Mouse (Mus musculus) embryo, embryonic 10 days (tissue): Measurements from ENCODE around the gene Cd80.
"Not testable (repeated sequence)": the region's sequence is repeated elsewhere in the genome, so short reads cannot be mapped to it uniquely, and the experiment has no call there.

Experiments used
- DNase-seq: peaks from one replicate; pipeline ENCODE4 v3.0.0-alpha.2; 2015; ENCODE audit warnings: low spot score

Cd80 gene

GRCm38 (mm10) chr16:38455511-38456418 lies at the start of gene Cd80:
TSS of gene Cd80 (plus strand) at chr16:38455561.
- no peak for DNase-seq

GRCm38 (mm10) chr16:38406293-38406692 lies 49.1 kb upstream of the Cd80 start:
- no peak for DNase-seq

DNA sequence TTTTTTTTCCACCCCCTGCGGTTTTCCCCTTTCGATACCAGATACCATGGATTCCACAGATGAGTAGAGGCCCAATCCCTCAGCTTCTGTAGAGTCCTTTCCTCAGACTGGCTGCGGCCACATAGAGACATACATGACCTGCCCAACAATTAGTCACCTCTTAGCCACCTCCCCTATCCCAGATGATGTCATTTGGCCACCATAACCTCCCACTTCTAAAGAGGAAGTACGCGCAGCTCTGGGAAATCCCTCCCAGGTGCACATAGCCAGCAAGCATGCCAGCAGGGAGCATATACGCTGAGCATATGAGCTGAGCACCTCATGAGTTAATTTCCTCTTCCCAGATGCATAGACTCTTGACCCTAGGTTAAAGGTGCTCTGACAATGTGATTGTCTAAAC lies 48.7 kb upstream of the Cd80 start:
- DNase-seq = no peak

DNA sequence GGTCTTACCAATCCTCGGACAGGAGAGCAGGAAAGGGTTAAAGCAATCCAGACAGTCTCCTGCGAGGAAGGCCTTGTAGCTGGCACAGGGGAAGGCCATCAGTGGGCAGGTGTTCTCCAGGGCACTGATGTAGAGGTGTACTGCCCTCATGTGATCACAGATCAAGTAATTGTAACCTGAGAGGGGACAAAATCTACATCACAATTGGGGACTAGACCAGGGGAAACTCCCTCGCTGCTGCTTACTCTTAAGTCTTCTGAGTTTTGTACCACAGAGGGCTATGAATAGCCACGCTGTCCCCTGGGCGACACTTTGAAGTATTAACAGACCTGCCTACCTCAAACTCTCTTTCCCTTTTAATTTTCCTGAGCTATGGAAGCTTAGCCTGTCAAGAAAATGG lies 47.8 kb upstream of the Cd80 start:
- DNase-seq = no peak

DNA sequence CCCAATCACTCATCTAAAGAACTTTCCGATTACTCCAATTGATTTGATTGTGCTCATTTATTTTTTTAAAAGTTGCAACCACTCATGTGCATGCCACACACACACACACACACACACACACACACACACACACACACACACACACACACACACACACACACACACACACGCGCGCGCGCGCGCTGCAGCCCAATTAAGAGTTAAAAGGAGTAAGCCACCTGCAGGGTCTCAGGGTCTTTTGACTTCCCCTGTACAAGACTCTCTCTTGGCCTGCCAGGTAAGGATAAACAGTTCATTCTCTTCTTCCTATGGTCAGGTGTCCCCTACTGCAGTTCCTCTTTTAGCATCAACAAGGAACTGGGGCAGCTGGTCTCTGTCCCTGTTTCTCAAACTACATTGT lies 46.9 kb upstream of the Cd80 start:
- no peak for DNase-seq

GRCm38 (mm10) chr16:38414953-38415352 lies 40.4 kb upstream of the Cd80 start:
- DNase-seq = no peak

- DNase-seq = no peak
Observed at GRCm38 (mm10) chr16:38425374-38425773, 30.0 kb upstream of the Cd80 start.

GRCm38 (mm10) chr16:38425799-38426198 lies 29.6 kb upstream of the Cd80 start:
- no peak for DNase-seq

GRCm38 (mm10) chr16:38431446-38432185 lies 23.7 kb upstream of the Cd80 start:
- DNase-seq = no peak

DNA sequence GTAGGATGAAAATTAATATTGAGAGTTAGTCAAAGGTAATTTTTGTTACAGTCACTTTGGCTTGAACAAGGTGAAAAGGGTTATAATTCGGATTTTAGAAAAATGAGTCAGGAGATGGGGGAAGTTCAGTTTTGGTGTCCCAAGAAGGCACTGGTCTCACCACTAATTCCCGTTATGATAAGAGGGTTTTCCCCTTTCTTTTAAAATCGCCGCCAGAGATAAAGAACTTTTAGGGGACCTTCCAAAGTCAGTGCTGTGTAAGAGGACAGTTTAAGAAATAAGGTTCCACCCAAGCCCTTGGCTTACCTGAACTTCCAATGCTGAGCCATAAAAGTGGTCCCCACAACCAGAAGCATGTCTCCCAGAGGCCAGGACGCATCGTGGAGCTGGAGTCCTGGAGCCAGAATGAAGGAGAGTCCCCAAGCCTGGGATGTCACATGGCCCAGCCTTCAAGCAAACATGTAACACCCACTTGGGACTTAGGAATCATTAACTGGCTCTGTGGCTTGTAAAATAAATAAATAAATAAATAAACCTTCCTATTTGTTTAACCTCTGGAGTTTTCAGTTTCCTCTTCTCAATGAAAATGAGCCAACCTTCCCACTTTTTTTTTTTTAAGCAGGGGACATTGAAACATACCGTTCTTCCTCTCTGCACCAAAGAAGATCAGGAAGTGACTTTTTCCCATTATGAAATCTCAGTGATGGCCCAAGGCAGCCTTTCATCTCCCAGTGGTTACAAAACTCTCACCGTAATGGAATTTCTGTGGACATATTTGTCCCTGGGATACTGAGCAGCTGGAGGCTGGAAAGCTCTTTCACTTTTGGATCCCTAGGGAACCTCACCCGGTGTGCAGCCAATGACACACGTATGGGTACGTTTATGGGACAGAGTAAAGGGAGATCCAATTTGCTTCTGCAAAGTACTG lies 22.6 kb upstream of the Cd80 start, which contains the start of gene Pla1a:
Gene Pla1a, minus strand, starts transcription at position 648 of the 928 bp plus-strand sequence.
- DNase-seq = no peak

- DNase-seq = no peak
Observed at GRCm38 (mm10) chr16:38433514-38433913, 21.8 kb upstream of the Cd80 start.

DNA sequence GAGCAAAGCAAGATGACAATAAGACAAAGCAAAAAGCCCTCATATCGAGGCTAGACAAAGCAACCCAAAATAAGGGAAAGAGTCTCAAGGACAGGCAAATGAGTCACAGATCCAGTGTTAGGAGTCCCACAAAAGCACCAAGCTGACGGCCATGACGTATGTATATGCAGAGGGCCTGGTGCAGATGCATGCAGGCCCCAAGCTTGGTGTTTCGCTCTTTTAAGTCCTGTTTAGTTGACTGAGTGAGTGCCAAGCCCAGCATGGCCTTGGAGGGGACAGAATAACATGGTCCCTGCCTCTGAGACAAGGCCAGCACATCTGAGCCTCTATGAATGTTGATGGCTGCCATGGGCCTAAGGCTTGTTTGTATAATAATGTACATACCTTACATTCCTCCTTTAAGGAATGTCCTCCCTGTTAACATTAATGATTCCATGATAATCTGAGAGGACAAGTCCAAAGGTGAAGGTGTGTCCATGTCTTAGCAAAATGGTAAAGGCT lies 21.0 kb upstream of the Cd80 start:
- no peak for DNase-seq

DNA sequence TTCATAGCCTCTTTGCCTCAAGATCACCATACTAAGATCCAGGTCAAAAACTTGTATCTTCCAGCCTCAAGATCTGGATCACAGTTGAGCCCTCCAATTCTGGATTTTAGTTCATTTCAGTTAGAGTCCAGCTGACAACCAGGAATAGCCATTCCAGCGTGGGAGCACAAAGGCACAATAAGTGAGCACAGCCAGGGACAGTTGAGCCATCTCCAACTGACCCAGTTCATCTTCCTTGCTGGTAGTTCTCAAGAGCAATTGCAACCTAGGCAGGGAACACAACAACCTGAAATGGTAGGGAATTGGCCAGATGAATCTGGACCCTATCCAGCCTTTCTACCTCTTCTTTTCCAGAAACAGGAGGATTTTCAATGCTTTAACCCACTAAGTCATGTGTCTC lies 16.2 kb upstream of the Cd80 start:
- no peak for DNase-seq

DNA sequence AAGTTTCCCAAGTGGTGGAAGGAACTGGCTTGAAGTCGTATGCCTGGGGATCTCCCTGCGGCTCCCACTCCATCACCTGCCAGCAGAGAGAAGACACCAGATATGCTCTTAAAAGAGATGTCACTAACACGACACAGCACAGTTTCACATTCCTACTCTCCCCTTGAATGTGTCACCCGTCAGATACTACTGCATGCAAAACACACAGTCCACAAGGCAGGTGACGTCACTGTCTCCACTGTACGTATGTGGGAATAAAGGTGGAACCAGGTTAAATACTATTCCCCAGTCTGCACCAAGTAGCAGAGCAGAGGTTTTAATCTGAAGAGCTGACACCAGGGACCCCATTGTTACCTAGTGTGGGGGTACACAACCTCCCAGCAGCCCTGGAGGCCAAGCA lies 15.0 kb upstream of the Cd80 start:
- DNase-seq = no peak

DNA sequence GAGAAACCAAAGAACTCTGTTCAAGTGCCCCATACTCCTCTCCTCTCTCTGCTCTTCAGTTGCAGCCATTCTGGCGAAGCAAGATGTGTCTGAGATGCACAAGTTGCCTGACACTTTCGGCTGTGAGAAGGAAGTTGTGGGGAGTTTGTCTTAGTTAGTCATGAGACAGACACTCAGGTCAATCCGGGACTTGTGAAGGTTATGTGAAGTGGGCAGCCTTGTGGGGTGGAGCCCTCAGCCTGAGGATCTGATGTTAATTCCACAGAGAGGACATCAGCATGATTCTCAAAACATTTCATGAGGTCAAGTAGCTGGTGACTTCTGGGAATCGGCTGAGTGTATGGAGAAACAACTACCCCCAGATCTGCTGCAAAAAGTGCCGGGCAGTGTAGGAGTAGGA lies 13.8 kb upstream of the Cd80 start:
- no peak for DNase-seq

GRCm38 (mm10) chr16:38442216-38442615 lies 13.1 kb upstream of the Cd80 start:
- no peak for DNase-seq

DNA sequence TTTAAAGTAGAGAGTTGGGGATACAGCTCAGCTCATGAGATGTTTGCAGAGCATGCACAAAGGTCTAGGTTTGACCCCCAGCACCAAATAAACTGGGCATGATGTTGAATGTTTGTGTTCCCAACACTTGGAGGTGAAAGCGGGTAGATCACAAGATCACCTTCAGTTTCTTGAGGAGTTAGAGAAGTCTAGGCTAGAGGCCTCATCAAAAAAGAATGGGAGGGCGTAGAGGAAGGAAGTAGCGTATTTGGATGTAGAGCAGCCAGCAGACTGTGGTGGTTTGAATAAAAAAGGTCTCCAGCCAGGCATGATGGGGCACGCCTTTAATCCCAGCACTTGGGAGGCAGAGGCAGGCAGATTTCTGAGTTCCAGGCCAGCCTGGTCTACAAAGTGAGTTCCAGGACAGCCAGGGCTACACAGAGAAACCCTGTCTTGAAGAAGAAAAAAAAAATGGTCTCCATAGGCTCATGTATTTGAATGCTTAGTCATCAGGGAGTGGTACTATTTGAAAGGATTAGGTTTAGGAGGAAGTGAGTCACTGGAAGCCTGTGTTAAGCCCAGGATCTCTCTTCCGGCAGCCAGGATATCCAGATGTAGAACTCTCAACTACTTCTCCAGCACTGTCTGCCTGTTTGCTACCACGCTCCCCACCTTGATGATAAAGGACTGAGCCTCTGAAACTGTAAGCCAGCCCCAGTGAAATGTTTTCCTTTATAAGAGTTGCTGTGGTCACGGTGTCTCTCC lies 11.5 kb upstream of the Cd80 start:
- DNase-seq = no peak

DNA sequence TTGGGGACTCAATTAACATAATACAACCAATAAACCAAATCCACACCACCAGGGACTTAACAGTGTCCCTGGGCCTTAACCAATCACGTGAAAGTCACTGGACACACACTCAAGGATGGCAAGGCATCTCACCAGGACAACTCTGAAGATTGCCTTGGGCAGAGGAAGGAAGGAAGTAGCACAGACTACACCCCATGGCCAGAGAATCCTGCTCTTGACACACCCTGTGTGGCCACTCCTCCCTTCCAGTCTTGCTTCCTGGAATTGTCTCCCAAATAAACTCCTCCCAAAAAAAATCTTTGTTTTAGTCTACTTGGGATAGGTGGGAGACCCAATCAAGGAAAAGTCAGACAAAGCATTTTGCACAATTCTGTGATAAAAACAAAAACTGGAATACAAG lies 10.3 kb upstream of the Cd80 start:
- no peak for DNase-seq

- no peak for DNase-seq
Observed at GRCm38 (mm10) chr16:38445576-38445975, 9.8 kb upstream of the Cd80 start.

- not testable (repeated sequence) for DNase-seq
Observed at GRCm38 (mm10) chr16:38446141-38446540, 9.2 kb upstream of the Cd80 start.

GRCm38 (mm10) chr16:38447366-38447765 lies 8.0 kb upstream of the Cd80 start:
- no peak for DNase-seq
